Mouse (Mus musculus) stomach, postnatal 0 days (tissue): ENCODE data around the gene Grk4.

Source experiments
- CTCF ChIP-seq: IDR thresholded peaks from 2 replicates; pipeline ENCODE4 v1.5.1; 2016; ENCODE audit warnings: antibody characterized with exemption, low read depth, mild to moderate bottlenecking, moderate library complexity
- EP300 ChIP-seq: optimal IDR thresholded peaks from 2 replicates; pipeline ENCODE3; 2016; ENCODE audit warnings: antibody characterized with exemption

GRCm38 (mm10) chr5:34657556-34657955 is 2.6 kb upstream of the Grk4 start:
- no peak for TF ChIP-seq CTCF
- TF ChIP-seq EP300: no peak
